Mouse (Mus musculus) heart, embryonic 11.5 days (tissue): Measurements from ENCODE around the gene Emilin2. TPM values are rescaled to one million over a fixed set of nuclear protein-coding genes. Genes with fewer than 3 reads are reported as not detected.
A peak's percentile ranks its signal among the peaks of the same experiment; 100 is the strongest.

Source experiments
- ATAC-seq: fragments of 200-750 bp; cut with Nextera tagmentation; replicated peaks from 2 replicates; pipeline ENCODE4 v1.8.0; 2017; ENCODE audit warnings: moderate library complexity; ENCODE audit not compliant: insufficient number of reproducible peaks, low FRiP score, low TSS enrichment
- H3K27ac ChIP-seq: fragments of 300-500 bp; sonication (generic); 2 replicates; pipeline ENCODE4 v1.5.1; 2014; ENCODE audit warnings: mild to moderate bottlenecking, low read depth, low read length
- H3K27me3 ChIP-seq: fragments of 300-500 bp; sonication (generic); 2 replicates; pipeline ENCODE4 v1.6.1; 2014; ENCODE audit warnings: mild to moderate bottlenecking, low read length, mixed read lengths; ENCODE audit not compliant: control insufficient read depth, insufficient read depth
- H3K36me3 ChIP-seq: fragments of 300-500 bp; sonication (generic); 2 replicates; pipeline ENCODE4 v1.6.1; 2014; ENCODE audit warnings: mild to moderate bottlenecking, low read length, moderate library complexity, mixed read lengths; ENCODE audit not compliant: control insufficient read depth, insufficient read depth
- H3K4me1 ChIP-seq: fragments of 300-500 bp; sonication (generic); 2 replicates; pipeline ENCODE4 v1.6.1; 2014; ENCODE audit warnings: low read length; ENCODE audit not compliant: control insufficient read depth, insufficient read depth
- H3K4me2 ChIP-seq: fragments of 300-500 bp; sonication (generic); 2 replicates; pipeline ENCODE4 v1.6.1; 2014; ENCODE audit warnings: mild to moderate bottlenecking, moderate library complexity
- H3K4me3 ChIP-seq: fragments of 300-500 bp; sonication (generic); 2 replicates; pipeline ENCODE4 v1.5.1; 2014; ENCODE audit warnings: low read depth, low read length
- H3K9ac ChIP-seq: fragments of 300-500 bp; sonication (generic); 2 replicates; pipeline ENCODE4 v1.6.1; 2014; ENCODE audit warnings: mild to moderate bottlenecking, low read depth, low read length, moderate library complexity
- H3K9me3 ChIP-seq: fragments of 300-500 bp; sonication (generic); replicated peaks from 2 replicates; pipeline ENCODE4 v1.6.1; 2016; ENCODE audit warnings: low read length; ENCODE audit not compliant: control insufficient read depth
- WGBS: fragments of 180-500 bp; shearing (Covaris S2); extraction: QIAGEN DNeasy Blood & Tissue Kit; methylation state at CpG from one replicate; pipeline ENCODE4 v1.1.7; 2014; ENCODE audit not compliant: insufficient replicate concordance; 5-methylcytosine and 5-hydroxymethylcytosine counted together
- polyA plus RNA-seq: library from polyadenylated mRNA; unstranded; fragments of >200 nt; fragmentation: Nextera tagmentation; extraction: Ambion mirVana; gene quantifications from 2 replicates; pipeline ENCODE4 v1.2.1, GENCODE M21; 2014

Gene Emilin2
- polyA plus RNA-seq, 1 experiment from 2014 or later = 59.1 TPM

DNA sequence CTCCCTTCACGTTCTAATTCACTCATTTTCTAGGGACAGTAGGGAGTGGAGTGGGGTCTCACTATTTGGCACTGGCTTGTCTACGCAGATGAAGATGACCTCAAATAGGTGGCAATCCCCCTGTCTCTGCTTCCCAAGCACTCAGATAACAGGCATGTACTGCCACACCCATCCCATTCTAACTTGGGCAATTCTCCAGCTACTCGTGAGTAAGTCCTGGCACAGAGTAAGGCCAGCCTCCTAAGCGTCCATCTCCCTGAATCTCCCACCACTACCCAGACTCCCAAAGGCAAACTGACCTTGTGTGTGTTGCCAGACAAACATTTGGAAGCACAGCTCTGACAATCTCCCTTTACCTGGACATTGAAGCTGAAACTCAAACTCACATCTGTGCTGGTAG lies 18.9 kb downstream of the Emilin2 start:
- H3K4me3 ChIP-seq = no peak overlapping the region
- H3K27ac ChIP-seq = no peak overlapping the region
- H3K36me3 ChIP-seq = no peaks in the 10 kb centered on the region
- ATAC-seq = no peak
- peaks cover 50% of the 10 kb centered on the region for H3K4me1 ChIP-seq
- WGBS = 65% methylated on average over 4 of the region's 4 CpGs
- H3K27me3 ChIP-seq = no peaks in the 10 kb centered on the region
- H3K9me3 ChIP-seq = no peaks in the 10 kb centered on the region
- H3K4me2 ChIP-seq = no peak overlapping the region
- H3K9ac ChIP-seq = no peak overlapping the region

DNA sequence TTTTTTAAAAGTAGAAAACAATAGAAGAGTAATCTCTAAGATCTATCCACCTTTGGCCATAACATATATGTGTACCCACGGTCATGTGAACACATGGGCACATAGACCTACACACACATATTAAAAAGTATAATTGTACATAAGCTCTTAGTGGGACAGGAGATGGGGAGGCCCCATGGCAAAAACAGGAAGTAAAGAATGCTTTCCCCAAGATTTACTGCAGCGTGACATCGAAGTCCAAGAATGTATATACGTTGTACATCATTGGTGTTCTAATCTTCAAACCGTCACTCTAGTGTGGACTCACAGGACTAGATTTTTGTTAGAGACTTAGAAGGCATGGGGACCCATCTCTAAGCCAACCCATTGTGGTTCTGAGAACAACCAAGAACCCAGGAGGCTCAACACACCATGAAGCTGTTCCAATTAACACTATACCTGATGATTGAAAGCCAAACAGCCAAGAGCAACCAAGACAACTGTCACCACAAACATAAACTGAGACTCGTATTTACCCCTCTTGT lies 19.8 kb downstream of the Emilin2 start:
- H3K9ac ChIP-seq = no peak overlapping the region
- peak overlapping the region; percentile 78 for H3K27ac ChIP-seq
- 85% methylated on average over 6 of the region's 6 CpGs for WGBS
- no peak overlapping the region for H3K4me3 ChIP-seq
- no peak overlapping the region for H3K4me2 ChIP-seq
- no peaks in the 10 kb centered on the region for H3K27me3 ChIP-seq
- no peak for ATAC-seq
- peaks cover 51% of the 10 kb centered on the region for H3K4me1 ChIP-seq
- H3K36me3 ChIP-seq = no peaks in the 10 kb centered on the region
- H3K9me3 ChIP-seq = no peaks in the 10 kb centered on the region

DNA sequence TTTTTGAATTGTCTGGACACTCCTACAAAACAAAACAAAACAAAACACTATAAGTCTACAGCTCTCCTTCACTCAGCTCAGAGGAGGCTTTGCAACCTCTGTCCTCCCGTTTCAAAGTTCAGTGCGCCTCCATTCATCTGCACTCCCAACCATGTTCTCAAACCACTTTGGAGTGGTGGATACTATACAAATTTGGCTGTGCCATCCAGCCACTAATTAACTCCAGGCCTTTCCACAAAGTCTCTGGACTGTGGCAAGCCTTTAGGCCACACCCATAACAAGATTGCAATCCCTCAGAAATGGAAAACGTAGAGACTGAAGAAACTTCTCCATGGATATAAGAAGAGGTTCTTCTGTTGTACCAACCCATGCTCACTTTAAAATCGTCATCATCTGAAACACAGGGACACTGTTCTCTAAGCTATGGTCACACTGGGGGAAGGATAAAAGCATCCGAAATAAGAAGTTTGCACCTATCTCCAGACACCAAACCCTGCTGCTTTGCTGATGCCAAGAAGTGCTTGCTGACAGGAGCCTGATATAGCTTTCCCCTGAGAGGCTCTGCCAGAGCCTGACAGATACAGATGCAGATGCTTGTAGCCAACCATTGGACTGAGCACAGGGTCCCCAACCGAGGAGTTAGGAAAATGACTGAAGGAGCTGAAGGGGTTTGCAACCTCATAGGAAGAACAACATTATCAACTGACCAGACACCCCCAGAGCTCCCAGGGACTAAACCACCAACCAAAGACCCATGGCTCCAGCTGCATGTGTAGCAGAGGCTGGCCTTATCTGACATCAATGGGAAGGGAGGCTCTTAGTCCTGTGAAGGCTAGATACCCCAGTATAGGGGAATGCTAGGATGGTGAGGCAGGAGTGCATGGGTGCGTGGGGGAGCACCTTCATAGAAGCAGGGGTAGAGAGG lies 21.0 kb downstream of the Emilin2 start:
- Histone ChIP-seq H3K36me3 (no peaks in the 10 kb centered on the region), H3K27me3 (no peaks in the 10 kb centered on the region), H3K9ac (no peak overlapping the region), H3K4me3 (no peak overlapping the region), H3K4me2 (peak overlapping the region; percentile 38), H3K9me3 (no peaks in the 10 kb centered on the region), H3K27ac (peak overlapping the region; percentile 78), H3K4me1 (peaks cover 62% of the 10 kb centered on the region)
- peak; percentile 53; the same call in 1 of the 2 replicates for ATAC-seq
- 35% methylated on average over 7 of the region's 7 CpGs for WGBS

DNA sequence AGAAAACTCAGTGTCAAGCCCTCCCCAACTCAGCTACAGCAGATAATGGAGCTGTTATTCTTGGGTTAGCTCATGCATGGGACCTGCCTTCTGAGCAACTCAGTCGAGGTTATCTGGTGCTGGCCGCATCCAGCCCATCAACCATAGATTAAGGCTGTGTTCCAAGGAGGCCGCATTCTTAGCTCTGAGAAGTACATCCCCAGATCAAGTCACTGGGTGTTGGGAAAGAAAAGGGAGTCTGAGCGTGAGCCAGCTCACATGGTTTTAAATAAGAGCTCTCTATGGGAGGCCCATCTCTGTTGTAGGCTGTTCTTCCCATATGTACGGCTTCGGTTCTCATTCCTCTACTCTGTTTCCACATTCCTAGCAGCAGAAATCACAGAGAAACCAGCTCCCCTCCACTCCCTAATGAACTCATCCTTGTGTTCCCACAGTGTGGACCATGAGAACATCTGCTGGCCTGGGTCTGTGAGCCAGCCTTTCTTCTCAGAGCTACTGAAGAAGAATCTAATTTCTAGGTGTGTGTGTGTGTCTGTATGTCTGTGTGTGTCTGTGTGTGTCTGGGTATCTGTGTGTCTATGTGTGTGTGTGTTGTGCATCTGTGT lies 22.1 kb downstream of the Emilin2 start:
- Histone ChIP-seq H3K9ac (no peak overlapping the region), H3K27me3 (no peaks in the 10 kb centered on the region), H3K27ac (peak overlapping the region; percentile 78), H3K4me3 (no peak overlapping the region), H3K4me2 (no peak overlapping the region), H3K9me3 (no peaks in the 10 kb centered on the region), H3K36me3 (no peaks in the 10 kb centered on the region), H3K4me1 (peaks cover 72% of the 10 kb centered on the region)
- ATAC-seq = no peak
- 31% methylated on average over 6 of the region's 6 CpGs for WGBS

DNA sequence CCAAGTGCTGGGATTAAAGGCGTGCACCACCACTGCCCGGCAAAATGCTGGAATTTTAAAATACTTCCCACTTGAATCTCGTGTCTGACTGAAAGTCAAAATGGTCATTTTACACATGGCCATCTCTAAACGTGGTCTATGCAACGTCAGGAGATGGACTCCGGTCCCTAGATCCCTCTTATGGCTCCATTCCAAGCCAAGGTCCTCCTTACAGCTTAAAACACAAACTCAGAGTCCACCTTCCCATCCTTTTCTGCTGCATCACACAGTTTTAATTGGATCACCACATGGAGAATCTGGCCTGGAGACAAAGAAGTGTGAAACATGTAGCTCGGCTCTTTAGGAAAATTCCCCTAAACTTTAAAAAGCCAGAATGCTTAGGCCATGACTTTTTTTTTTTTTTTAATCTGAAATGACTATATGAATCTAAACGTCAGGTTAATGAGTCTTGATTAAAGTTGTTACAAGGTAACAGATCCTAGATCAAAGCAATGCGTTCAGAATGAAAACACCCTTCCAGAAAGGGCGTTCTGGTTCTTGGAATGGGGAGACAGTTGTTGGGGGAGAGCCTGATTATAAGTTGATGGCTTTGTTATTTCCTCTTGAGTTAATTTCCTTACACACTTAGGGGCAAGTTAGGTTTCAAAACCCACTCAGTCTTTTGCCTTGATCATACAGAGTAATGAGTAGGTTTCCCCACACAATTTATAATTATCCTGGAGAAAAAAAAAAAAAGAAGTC lies 22.8 kb downstream of the Emilin2 start:
- ATAC-seq = no peak
- H3K4me2 ChIP-seq = no peak overlapping the region
- H3K4me1 ChIP-seq = peaks cover 79% of the 10 kb centered on the region
- H3K27ac ChIP-seq = peak overlapping the region; percentile 78
- H3K27me3 ChIP-seq = no peaks in the 10 kb centered on the region
- H3K9ac ChIP-seq = no peak overlapping the region
- no peak overlapping the region for H3K4me3 ChIP-seq
- H3K9me3 ChIP-seq = no peaks in the 10 kb centered on the region
- no peaks in the 10 kb centered on the region for H3K36me3 ChIP-seq
- WGBS = 80% methylated on average over 10 of the region's 10 CpGs

DNA sequence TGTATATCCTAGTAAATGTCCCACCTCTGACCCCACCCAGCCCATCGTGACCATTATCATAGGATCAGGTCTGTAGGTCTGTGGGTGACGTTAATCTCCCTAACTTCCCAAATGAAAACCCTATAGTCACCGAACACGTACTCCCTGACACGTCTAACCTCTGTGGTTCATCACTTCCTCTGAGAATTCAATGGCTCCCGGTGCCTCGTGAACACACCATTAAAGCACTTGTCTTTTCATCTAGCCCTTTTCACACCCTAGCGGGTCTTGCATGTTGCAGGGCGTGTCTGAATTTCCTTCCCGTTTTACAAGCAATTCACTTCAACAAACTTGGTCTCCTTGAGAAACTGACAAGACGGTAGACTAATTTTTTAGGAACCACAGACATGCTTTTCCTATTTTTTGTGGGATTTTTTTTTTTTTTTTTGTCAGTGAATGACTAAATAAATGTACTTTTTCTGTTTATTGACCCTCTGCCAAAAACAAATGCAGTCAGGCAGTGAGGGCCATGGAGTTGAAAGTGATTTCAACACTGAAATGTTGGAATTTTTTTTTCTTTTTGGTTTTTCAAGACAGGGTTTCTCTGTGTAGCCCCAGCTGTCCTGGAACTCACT lies 23.5 kb downstream of the Emilin2 start:
- H3K27me3 ChIP-seq = no peaks in the 10 kb centered on the region
- no peak overlapping the region for H3K27ac ChIP-seq
- 83% methylated on average over 11 of the region's 11 CpGs for WGBS
- peaks cover 83% of the 10 kb centered on the region for H3K4me1 ChIP-seq
- H3K9me3 ChIP-seq = no peaks in the 10 kb centered on the region
- ATAC-seq = no peak
- no peak overlapping the region for H3K4me3 ChIP-seq
- no peak overlapping the region for H3K9ac ChIP-seq
- H3K36me3 ChIP-seq = no peaks in the 10 kb centered on the region
- H3K4me2 ChIP-seq = no peak overlapping the region

DNA sequence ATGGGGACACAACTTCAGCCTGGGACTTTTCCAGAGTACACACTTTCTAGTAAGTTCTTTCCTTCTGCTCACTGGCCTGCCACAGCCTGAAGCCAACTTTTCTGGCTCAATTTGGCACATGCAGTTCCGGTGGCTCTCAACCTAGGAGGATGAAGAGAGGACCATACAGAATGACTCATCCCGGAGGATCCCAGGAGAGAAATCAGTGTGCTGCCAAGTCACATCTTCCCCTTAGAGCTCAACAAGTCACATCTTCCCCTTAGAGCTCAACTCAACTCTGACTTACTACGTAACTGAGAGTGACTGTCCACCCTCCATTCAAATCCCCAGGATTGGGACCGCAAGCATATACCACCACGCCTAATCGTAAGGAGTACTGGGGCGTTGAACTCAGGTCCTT lies 24.2 kb downstream of the Emilin2 start:
- Histone ChIP-seq H3K4me2 (no peak overlapping the region), H3K4me1 (peaks cover 81% of the 10 kb centered on the region), H3K27me3 (no peaks in the 10 kb centered on the region), H3K27ac (no peak overlapping the region), H3K4me3 (no peak overlapping the region), H3K9me3 (no peaks in the 10 kb centered on the region), H3K9ac (no peak overlapping the region), H3K36me3 (no peaks in the 10 kb centered on the region)
- ATAC-seq = no peak
- WGBS = 95% methylated on average over 7 of the region's 7 CpGs

DNA sequence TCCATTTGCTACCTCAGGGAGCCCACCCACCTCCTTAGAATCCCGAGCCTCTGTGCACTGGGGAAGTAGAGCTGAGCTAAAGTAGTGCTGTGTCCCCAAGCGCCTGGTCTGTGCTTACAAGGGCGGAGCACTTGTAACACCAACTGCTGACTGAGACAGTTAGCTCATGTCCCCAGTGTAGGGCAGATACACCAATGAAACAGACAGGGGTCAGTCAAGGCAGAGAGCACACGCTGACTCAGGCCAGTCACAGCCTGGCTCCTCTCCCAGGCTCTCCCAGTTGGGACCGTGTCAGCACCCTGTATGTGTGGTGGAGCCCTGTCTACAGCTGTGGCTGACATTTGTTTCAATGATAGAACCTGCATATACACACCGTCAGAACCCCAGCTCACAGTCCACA lies 25.8 kb downstream of the Emilin2 start:
- Histone ChIP-seq H3K4me1 (peaks cover 66% of the 10 kb centered on the region), H3K27me3 (no peaks in the 10 kb centered on the region), H3K36me3 (no peaks in the 10 kb centered on the region), H3K9ac (peak overlapping the region; percentile 17; the same call in 1 of the 2 replicates), H3K9me3 (no peaks in the 10 kb centered on the region), H3K4me2 (peak overlapping the region; percentile 3), H3K27ac (peak overlapping the region; percentile 86), H3K4me3 (no peak overlapping the region)
- peak; percentile 62 for ATAC-seq
- WGBS = 35% methylated on average over 6 of the region's 6 CpGs
